27 mouse cellular contexts compared by ENCODE assay signal in genomic region chr12:116773344-116773743, GRCm38 (mm10).
"Had no signal": no experiment of that assay in that cellular context is flagged by ENCODE, and none has a peak within 500 bp of the region (broad histone marks: within the 10 kb centered on the region; RNA-seq: fewer than 3 reads in every experiment).

No protein-coding gene starts in this region.

- H3K9ac ChIP-seq: heart, embryonic 13.5 days; heart, embryonic 15.5 days; hindbrain, embryonic 12.5 days; hindbrain, embryonic 14.5 days; intestine, embryonic 15.5 days; limb, embryonic 12.5 days; liver, embryonic 13.5 days had no signal

- H3K4me3 ChIP-seq: gastrocnemius, adult 2 months; heart, adult 2 months; heart, embryonic 13.5 days; heart, embryonic 15.5 days; hindbrain, embryonic 10.5 days; hindbrain, embryonic 12.5 days; intestine, embryonic 15.5 days; layer of hippocampus, adult 2 months; left cerebral cortex, adult 2 months; limb, embryonic 10.5 days; limb, embryonic 12.5 days; liver, embryonic 13.5 days had no signal

- H3K36me3 ChIP-seq: heart, embryonic 13.5 days; heart, embryonic 15.5 days; hindbrain, embryonic 10.5 days; hindbrain, embryonic 12.5 days; intestine, embryonic 15.5 days; limb, embryonic 10.5 days; limb, embryonic 12.5 days; liver, embryonic 13.5 days had no signal

- H3K27ac ChIP-seq: gastrocnemius, adult 2 months; heart, adult 2 months; heart, embryonic 13.5 days; heart, embryonic 15.5 days; hindbrain, embryonic 10.5 days; hindbrain, embryonic 12.5 days; hindbrain, embryonic 14.5 days; intestine, embryonic 15.5 days; layer of hippocampus, adult 2 months; left cerebral cortex, adult 2 months; limb, embryonic 10.5 days; limb, embryonic 12.5 days; liver, embryonic 13.5 days had no signal

- H3K4me1 ChIP-seq: intestine, embryonic 15.5 days; liver, embryonic 13.5 days had no signal

- H3K27me3 ChIP-seq: heart, embryonic 13.5 days; heart, embryonic 15.5 days; hindbrain, embryonic 12.5 days; intestine, embryonic 15.5 days; limb, embryonic 12.5 days; liver, embryonic 13.5 days had no signal

- DNase-seq: gastrocnemius, adult 2 months; gastrocnemius, postnatal 10 days; gastrocnemius, postnatal 25 days; heart, adult 2 months; heart, postnatal 4 days; kidney, adult 18-20 months; kidney, adult 8-10 months; kidney, postnatal 10 days; kidney, postnatal 25 days; kidney, postnatal 4 days; liver; liver, embryonic 13.5 days had no signal

- H3K4me2 ChIP-seq: heart, embryonic 11.5 days; heart, embryonic 13.5 days; heart, embryonic 15.5 days; hindbrain, embryonic 12.5 days; hindbrain, embryonic 14.5 days; intestine, embryonic 15.5 days; limb, embryonic 12.5 days; liver, embryonic 11.5 days; liver, embryonic 13.5 days had no signal

- ATAC-seq: hindbrain, embryonic 16.5 days; inflammation-experienced regulatory T-cells, adult 6 months; intestine, embryonic 15.5 days; intestine, postnatal 0 days had no signal

- H3K9me3 ChIP-seq: heart, embryonic 13.5 days; heart, embryonic 15.5 days; hindbrain, embryonic 10.5 days; hindbrain, embryonic 12.5 days; intestine, embryonic 15.5 days; limb, embryonic 10.5 days; limb, embryonic 12.5 days had no signal
